Mouse (Mus musculus): Measurements from ENCODE around the gene Tgm2.

DNA sequence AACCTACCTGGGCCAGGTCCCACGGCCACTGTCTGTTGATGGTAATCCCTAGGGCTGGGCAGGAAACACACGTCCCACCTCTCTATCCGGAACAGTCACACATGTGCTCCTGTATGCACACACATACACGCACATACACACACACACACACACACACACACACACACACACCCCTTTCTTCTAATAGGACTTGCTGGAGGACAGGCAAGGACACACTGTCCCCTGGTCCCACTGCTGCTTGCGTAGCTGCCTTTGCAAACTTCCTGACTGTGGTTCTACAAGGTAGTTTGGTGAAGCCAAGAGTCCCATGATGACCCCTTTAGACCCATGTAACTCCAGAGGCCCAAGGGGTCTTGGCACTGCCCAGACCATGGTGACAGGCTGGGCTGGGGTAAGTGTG, 5.6 kb downstream of the Tgm2 start:
- TF ChIP-seq POLR2A (IDR thresholded peaks at IDR 0.05; ENCODE audit: borderline replicate concordance, extremely low read depth, low read depth, low read length), result no peak
- TF ChIP-seq CTCF (IDR thresholded peaks at IDR 0.05; ENCODE audit: insufficient read depth, low read length), result no peak

All from lung, adult 2 months (tissue).